Mouse (Mus musculus): ENCODE measurements at regions not wholly inside any gene's neighbourhood (a gene's known extent, or its start where the extent isn't known, plus 50 kb on each side); places are given as distances from the start of the nearest gene placed in this dataset.
"Not testable (repeated sequence)": the region's sequence is repeated elsewhere in the genome, so short reads cannot be mapped to it uniquely, and the experiment has no call there.

DNA sequence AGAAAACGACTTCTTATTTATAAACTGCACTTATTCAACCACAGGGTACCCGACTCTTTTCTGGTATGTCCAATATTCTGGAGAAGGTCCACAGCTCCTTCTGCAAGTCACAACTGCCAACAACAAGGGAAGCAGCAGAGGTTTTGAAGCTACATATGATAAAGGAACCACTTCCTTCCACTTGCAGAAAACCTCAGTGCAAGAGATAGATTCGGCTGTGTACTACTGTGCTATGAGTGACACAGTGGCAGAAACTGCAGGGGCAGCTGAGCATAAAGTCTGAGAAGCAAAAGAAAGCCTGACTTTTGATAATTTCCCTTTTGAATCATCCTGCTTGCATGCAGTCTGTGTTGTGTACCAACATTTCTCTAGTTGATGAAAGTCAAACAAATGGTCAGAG is 231.1 kb upstream of the Olfr1507 start:
- 72% methylated on average over 1 of the region's 3 CpGs for WGBS
- not testable (repeated sequence) for H3K27ac ChIP-seq (ENCODE audit: low read depth, low read length); ATAC-seq

DNA sequence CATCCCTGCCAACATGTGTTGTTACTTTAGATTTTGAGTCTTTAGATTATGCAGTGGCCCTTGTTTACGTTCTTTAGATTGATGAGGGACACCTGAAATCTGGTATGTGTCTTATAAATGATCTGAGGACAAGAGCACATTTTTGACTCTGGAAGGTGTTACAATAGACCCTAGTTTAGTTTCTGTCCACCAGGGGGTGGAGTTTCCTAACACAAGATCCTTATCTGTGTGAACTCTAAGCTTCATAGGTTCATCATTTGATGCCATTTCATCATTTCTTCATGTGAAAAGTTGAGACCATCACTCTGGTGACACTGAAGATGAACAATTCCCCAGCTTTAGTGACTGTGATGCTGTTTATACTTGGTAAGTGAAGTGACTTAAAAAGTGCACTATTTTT is 229.4 kb upstream of the Olfr1507 start:
- not testable (repeated sequence) for H3K4me1 ChIP-seq (ENCODE audit: control insufficient read depth, insufficient read depth, low read depth, low read length); H3K9ac ChIP-seq (ENCODE audit: low read depth, low read length); ATAC-seq; H3K9me3 ChIP-seq (ENCODE audit: control insufficient read depth, low read length); H3K27me3 ChIP-seq (replicated peaks; ENCODE audit: control insufficient read depth, insufficient read depth, low read length); H3K36me3 ChIP-seq (ENCODE audit: control insufficient read depth, insufficient read depth, low read length); H3K4me3 ChIP-seq (ENCODE audit: low read length); H3K27ac ChIP-seq (ENCODE audit: low read depth, low read length); H3K4me2 ChIP-seq (ENCODE audit: low read length)
- WGBS = 100% methylated on average over 1 of the region's 1 CpGs

More for the DNA sequence above, 231.1 kb upstream of the Olfr1507 start:
- H3K4me2 ChIP-seq (ENCODE audit: low read length); H3K4me1 ChIP-seq (ENCODE audit: control insufficient read depth, insufficient read depth, low read depth, low read length); H3K9me3 ChIP-seq (ENCODE audit: control insufficient read depth, low read length); H3K9ac ChIP-seq (ENCODE audit: low read depth, low read length); H3K27me3 ChIP-seq (replicated peaks; ENCODE audit: control insufficient read depth, insufficient read depth, low read length); H3K36me3 ChIP-seq (ENCODE audit: control insufficient read depth, insufficient read depth, low read length); H3K4me3 ChIP-seq (ENCODE audit: low read length): not testable (repeated sequence)

DNA sequence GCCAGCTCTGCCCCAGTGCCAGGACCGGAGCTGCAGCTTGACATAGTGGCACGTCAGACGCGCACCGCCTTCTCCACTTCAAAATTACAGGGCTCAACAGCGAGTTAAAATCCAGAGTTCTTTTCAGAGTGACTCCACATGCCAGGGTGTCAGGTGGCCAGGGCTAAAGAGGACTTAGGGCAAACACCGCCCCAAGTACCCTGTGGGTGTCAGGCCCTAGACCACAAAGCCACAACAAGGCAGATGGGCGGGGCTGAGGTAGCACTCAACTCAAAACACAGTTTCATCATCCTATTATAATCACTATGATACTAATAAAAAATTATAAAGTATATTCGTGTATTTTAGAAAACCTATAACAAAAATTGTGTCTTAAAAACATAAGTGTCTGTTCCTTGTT is 225.1 kb upstream of the Olfr1507 start:
- H3K27ac ChIP-seq (ENCODE audit: low read depth, low read length) = no peak overlapping the region
- no peak overlapping the region for H3K4me3 ChIP-seq (ENCODE audit: low read length)
- ATAC-seq = no peak
- H3K36me3 ChIP-seq (ENCODE audit: control insufficient read depth, insufficient read depth, low read length) = no peaks in the 10 kb centered on the region
- H3K9ac ChIP-seq (ENCODE audit: low read depth, low read length) = no peak overlapping the region
- WGBS = 89% methylated on average over 9 of the region's 9 CpGs
- no peaks in the 10 kb centered on the region for H3K27me3 ChIP-seq (replicated peaks; ENCODE audit: control insufficient read depth, insufficient read depth, low read length)
- peaks cover 3% of the 10 kb centered on the region for H3K9me3 ChIP-seq (ENCODE audit: control insufficient read depth, low read length)
- H3K4me2 ChIP-seq (ENCODE audit: low read length) = no peak overlapping the region
- H3K4me1 ChIP-seq (ENCODE audit: control insufficient read depth, insufficient read depth, low read depth, low read length) = no peaks in the 10 kb centered on the region

DNA sequence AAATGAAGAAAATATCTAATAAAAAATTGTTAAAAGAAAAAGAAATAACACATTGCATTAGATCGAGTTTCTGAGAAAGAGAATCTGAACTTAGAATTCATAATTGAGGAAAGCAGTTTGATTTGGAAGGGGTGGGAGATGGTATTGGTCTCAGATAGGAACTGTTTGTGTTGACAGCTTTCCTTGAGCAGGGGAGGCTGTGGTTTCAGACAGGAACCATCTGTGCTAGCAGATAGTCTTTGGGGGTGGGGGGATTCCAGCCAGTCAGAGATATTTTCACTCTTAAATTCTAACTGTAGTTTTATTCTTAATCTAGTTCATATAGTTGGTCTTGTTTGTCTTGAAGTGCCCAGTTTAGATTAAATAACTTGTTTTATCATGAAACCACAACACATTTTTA is 205.3 kb upstream of the Olfr1507 start:
- H3K9ac ChIP-seq (ENCODE audit: low read depth, low read length); ATAC-seq; H3K9me3 ChIP-seq (ENCODE audit: control insufficient read depth, low read length); H3K4me2 ChIP-seq (ENCODE audit: low read length); H3K4me3 ChIP-seq (ENCODE audit: low read length); H3K27ac ChIP-seq (ENCODE audit: low read depth, low read length); H3K4me1 ChIP-seq (ENCODE audit: control insufficient read depth, insufficient read depth, low read depth, low read length); H3K36me3 ChIP-seq (ENCODE audit: control insufficient read depth, insufficient read depth, low read length); H3K27me3 ChIP-seq (replicated peaks; ENCODE audit: control insufficient read depth, insufficient read depth, low read length): not testable (repeated sequence)
- whole genome bisulfite sequencing = 86% methylated on average over 1 of the region's 1 CpGs

DNA sequence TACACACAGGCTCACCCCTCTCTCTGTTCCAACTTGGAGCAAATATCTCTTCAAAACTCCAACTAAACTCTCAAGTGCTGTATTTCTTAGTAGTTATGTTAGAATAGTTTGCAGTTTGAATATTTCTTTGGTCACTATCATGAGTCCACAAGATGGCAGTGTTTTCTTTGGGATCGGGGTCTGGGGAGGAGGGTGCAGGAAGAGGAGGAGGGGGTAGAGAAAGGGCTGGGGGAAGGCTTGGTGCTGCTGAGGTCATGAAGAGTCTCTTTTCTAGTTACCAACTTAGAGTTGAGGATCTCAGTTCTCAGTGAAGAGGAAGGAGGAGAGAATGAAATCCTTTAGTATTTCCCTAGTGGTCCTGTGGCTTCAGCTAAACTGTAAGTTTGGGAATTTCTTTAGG is 188.1 kb upstream of the Olfr1507 start:
- H3K4me2 ChIP-seq (ENCODE audit: low read length); H3K4me3 ChIP-seq (ENCODE audit: low read length); ATAC-seq; H3K36me3 ChIP-seq (ENCODE audit: control insufficient read depth, insufficient read depth, low read length); H3K9ac ChIP-seq (ENCODE audit: low read depth, low read length); H3K4me1 ChIP-seq (ENCODE audit: control insufficient read depth, insufficient read depth, low read depth, low read length); H3K9me3 ChIP-seq (ENCODE audit: control insufficient read depth, low read length); H3K27ac ChIP-seq (ENCODE audit: low read depth, low read length); H3K27me3 ChIP-seq (replicated peaks; ENCODE audit: control insufficient read depth, insufficient read depth, low read length): not testable (repeated sequence)
- WGBS = no CpG with 5 or more reads among the region's 1 CpGs

DNA sequence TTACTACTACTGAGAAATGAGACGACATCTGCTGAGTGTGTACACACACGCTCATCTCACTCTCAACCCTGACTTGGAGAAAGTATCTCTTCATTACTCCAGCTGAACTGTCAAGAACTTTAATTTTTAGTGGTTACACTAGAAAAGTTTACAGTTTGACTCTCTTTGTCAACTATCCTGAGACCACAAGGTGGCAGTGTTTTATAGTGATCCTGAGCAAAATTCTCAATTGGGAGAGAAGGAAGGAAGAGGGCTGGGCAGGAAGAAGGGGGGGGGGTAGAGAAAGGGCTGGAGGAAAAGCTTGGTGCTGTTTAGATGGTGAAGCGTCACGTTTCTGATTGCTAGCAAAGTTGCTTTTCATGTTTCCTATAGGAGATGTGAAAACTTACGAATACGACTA is 158.8 kb upstream of the Olfr1507 start:
- Histone ChIP-seq H3K9ac (ENCODE audit: low read depth, low read length) (no peak overlapping the region), H3K27ac (ENCODE audit: low read depth, low read length) (no peak overlapping the region), H3K9me3 (ENCODE audit: control insufficient read depth, low read length) (peaks cover 4% of the 10 kb centered on the region; the same call in 1 of the 2 replicates), H3K27me3 (replicated peaks; ENCODE audit: control insufficient read depth, insufficient read depth, low read length) (no peaks in the 10 kb centered on the region), H3K4me3 (ENCODE audit: low read length) (no peak overlapping the region), H3K4me1 (ENCODE audit: control insufficient read depth, insufficient read depth, low read depth, low read length) (no peaks in the 10 kb centered on the region), H3K36me3 (ENCODE audit: control insufficient read depth, insufficient read depth, low read length) (no peaks in the 10 kb centered on the region), H3K4me2 (ENCODE audit: low read length) (no peak overlapping the region)
- ATAC-seq = no peak
- WGBS = 74% methylated on average over 6 of the region's 6 CpGs

DNA sequence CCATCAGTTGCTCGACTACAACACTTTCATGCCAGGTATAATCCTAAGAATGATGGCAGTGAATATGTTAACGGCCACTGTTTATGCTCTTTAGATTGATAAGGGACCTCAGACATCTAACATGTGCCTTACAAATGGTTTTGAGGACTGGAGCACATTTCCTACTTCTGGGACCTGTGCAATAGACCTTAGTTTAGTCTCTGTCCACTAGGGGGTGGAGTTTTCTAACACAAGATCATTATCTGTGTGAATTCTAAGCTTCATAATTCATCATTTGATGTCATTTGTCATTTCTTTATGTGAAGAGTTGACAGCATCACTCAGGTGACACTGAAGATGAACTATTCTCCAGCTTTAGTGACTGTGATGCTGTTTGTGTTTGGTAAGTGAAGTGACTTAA is 142.6 kb upstream of the Olfr1507 start:
- Histone ChIP-seq H3K4me2 (ENCODE audit: low read length) (no peak overlapping the region), H3K4me1 (ENCODE audit: control insufficient read depth, insufficient read depth, low read depth, low read length) (no peaks in the 10 kb centered on the region), H3K9ac (ENCODE audit: low read depth, low read length) (no peak overlapping the region), H3K27me3 (replicated peaks; ENCODE audit: control insufficient read depth, insufficient read depth, low read length) (no peaks in the 10 kb centered on the region), H3K27ac (ENCODE audit: low read depth, low read length) (no peak overlapping the region), H3K9me3 (ENCODE audit: control insufficient read depth, low read length) (no peaks in the 10 kb centered on the region), H3K36me3 (ENCODE audit: control insufficient read depth, insufficient read depth, low read length) (no peaks in the 10 kb centered on the region), H3K4me3 (ENCODE audit: low read length) (no peak overlapping the region)
- no peak for ATAC-seq
- 72% methylated on average over 2 of the region's 2 CpGs for WGBS

DNA sequence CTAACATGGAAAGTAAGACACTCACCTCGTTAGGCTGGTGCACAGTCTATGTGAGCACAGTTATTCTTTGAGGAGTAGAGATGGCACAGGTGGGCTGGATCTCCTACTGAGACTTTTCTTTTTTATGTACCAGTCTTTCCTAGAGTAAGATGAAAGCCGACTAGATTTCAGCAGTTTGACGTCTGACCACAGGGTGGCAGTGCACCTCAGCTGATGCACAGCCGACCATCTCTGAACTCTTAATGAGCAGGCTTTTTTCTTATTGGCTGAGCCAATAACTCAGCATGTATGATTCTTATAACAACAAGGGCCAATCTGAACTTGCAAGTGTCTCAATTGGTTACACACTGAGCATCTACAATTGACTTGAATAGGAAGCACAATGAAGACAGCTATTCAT is 126.6 kb upstream of the Olfr1507 start:
- Histone ChIP-seq H3K4me1 (ENCODE audit: control insufficient read depth, insufficient read depth, low read depth, low read length) (no peaks in the 10 kb centered on the region), H3K9ac (ENCODE audit: low read depth, low read length) (no peak overlapping the region), H3K27ac (ENCODE audit: low read depth, low read length) (no peak overlapping the region), H3K27me3 (replicated peaks; ENCODE audit: control insufficient read depth, insufficient read depth, low read length) (no peaks in the 10 kb centered on the region), H3K4me3 (ENCODE audit: low read length) (no peak overlapping the region), H3K36me3 (ENCODE audit: control insufficient read depth, insufficient read depth, low read length) (no peaks in the 10 kb centered on the region), H3K4me2 (ENCODE audit: low read length) (no peak overlapping the region), H3K9me3 (ENCODE audit: control insufficient read depth, low read length) (no peaks in the 10 kb centered on the region)
- 38% methylated on average over 4 of the region's 4 CpGs for WGBS
- ATAC-seq = no peak

DNA sequence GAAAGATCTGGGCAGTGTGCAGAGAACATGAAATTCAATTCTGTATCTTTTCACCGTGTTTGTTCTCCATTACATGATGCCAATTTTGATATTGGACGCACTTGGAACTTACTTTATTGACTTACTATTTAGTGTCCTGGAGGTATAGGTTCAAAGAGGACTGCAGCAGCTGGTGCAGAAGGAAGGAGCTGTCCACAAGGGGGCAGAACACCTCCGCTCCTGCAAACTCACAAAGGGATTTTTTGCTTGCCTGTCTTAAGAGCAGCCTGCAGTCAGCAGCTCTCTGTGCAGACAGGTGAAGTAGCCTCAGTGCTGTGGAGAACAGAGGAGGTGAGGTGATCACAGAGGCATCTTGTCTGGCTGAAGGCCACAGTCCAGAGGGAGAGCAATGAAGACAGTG is 84.8 kb upstream of the Olfr1507 start:
- H3K9me3 ChIP-seq (ENCODE audit: control insufficient read depth, low read length) = no peaks in the 10 kb centered on the region
- ATAC-seq = no peak
- H3K27me3 ChIP-seq (replicated peaks; ENCODE audit: control insufficient read depth, insufficient read depth, low read length) = no peaks in the 10 kb centered on the region
- no peak overlapping the region for H3K27ac ChIP-seq (ENCODE audit: low read depth, low read length)
- no peak overlapping the region for H3K4me2 ChIP-seq (ENCODE audit: low read length)
- 50% methylated on average over 3 of the region's 3 CpGs for WGBS
- H3K4me3 ChIP-seq (ENCODE audit: low read length) = no peak overlapping the region
- H3K4me1 ChIP-seq (ENCODE audit: control insufficient read depth, insufficient read depth, low read depth, low read length) = no peaks in the 10 kb centered on the region
- no peaks in the 10 kb centered on the region for H3K36me3 ChIP-seq (ENCODE audit: control insufficient read depth, insufficient read depth, low read length)
- H3K9ac ChIP-seq (ENCODE audit: low read depth, low read length) = no peak overlapping the region

DNA sequence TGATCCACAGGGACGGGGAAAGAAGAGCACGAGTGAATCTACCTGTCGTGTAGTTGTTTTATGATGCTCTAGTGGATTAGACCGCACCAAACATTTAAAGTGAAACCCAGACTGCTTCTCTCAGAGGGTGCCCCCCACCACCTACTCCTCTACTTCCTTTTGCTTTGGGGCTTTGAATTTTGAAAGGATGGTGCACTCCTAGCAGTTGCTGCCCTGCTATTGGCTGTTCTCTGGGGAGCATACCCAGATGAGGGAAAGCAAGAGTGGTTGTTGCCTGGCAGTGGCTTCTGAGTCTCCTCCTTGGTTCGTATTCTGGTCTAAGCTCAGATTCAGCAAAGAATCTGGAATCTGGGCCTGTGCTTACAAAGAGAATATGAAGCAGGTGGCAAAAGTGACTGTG is 71.4 kb upstream of the Olfr1507 start:
- no peak overlapping the region for H3K27ac ChIP-seq (ENCODE audit: low read depth, low read length)
- H3K4me2 ChIP-seq (ENCODE audit: low read length) = no peak overlapping the region
- no peak for ATAC-seq
- H3K9me3 ChIP-seq (ENCODE audit: control insufficient read depth, low read length) = no peaks in the 10 kb centered on the region
- H3K36me3 ChIP-seq (ENCODE audit: control insufficient read depth, insufficient read depth, low read length) = no peaks in the 10 kb centered on the region
- H3K4me1 ChIP-seq (ENCODE audit: control insufficient read depth, insufficient read depth, low read depth, low read length) = no peaks in the 10 kb centered on the region
- H3K9ac ChIP-seq (ENCODE audit: low read depth, low read length) = no peak overlapping the region
- WGBS = 75% methylated on average over 5 of the region's 5 CpGs
- no peaks in the 10 kb centered on the region for H3K27me3 ChIP-seq (replicated peaks; ENCODE audit: control insufficient read depth, insufficient read depth, low read length)
- H3K4me3 ChIP-seq (ENCODE audit: low read length) = no peak overlapping the region

Measured in hindbrain, embryonic 16.5 days (tissue).